Comparison of ENCODE assay signal across 20 mouse cellular contexts in the genomic region with DNA sequence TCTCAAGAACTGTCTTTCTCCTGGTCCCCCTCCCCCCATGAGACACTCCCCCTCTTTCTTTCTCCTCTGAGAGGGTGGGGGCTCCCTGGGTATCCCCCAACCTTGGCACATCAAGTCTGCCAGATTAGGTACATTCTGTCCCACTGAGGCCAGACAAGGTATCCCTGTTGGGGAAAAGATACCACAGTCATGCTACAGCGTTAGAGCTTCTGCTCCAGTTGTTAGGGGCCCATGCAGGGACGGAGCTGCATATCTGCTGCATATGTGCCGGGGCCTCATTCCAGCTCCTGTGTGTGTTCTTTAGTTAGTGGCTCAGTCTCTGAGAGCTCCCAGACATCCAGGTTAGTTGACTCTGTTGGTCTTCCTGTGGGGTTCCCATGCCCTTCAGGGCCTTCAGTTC. TPM values are rescaled to one million over a fixed set of nuclear protein-coding genes. Genes with fewer than 3 reads are reported as not detected.
"Had no signal": no experiment of that assay in that cellular context is flagged by ENCODE, and none has a peak within 500 bp of the region (broad histone marks: within the 10 kb centered on the region; RNA-seq: fewer than 3 reads in every experiment).

No protein-coding gene starts in this region.

- H3K36me3 ChIP-seq: kidney, embryonic 15.5 days; limb, embryonic 12.5 days; midbrain, embryonic 12.5 days had no signal

- H3K27me3 ChIP-seq: kidney, embryonic 15.5 days; limb, embryonic 12.5 days had no signal

- H3K4me1 ChIP-seq: limb, embryonic 12.5 days had no signal

- H3K4me2 ChIP-seq: kidney, embryonic 15.5 days; limb, embryonic 12.5 days; midbrain, embryonic 12.5 days had no signal

- H3K9me3 ChIP-seq: kidney, embryonic 15.5 days; limb, embryonic 12.5 days; midbrain, embryonic 12.5 days had no signal

- H3K4me3 ChIP-seq: kidney, embryonic 15.5 days; limb, embryonic 12.5 days; midbrain, embryonic 12.5 days had no signal

- ATAC-seq: intestine, embryonic 16.5 days had no signal

- DNase-seq: kidney, adult 2 months; kidney, postnatal 14 days; layer of hippocampus, postnatal 36 days; right cerebral cortex, adult 18-20 months; right cerebral cortex, postnatal 25 days; thymus, postnatal 36 days had no signal

- H3K27ac ChIP-seq: kidney, embryonic 15.5 days; limb, embryonic 12.5 days; midbrain, embryonic 12.5 days had no signal

- H3K9ac ChIP-seq: kidney, embryonic 15.5 days; limb, embryonic 12.5 days; midbrain, embryonic 12.5 days had no signal

RNA-seq across cellular contexts. Expression of a gene that starts 11.1 kb away (rescaled TPM):
- total RNA-seq: megakaryocyte-erythroid progenitor cell, adult 5-6 weeks had no signal

RNA-seq across cellular contexts. Expression of a gene that starts 35.7 kb away (rescaled TPM):
- total RNA-seq: layer of hippocampus, postnatal 36 days; left cerebral cortex, adult 8-10 months; left cerebral cortex, postnatal 36 days; liver, adult 2 months; megakaryocyte-erythroid progenitor cell, adult 5-6 weeks; midbrain, postnatal 0 days had no signal
- polyA plus RNA-seq: intestine, embryonic 16.5 days; kidney, adult 2 months; kidney, embryonic 15.5 days; large intestine, adult 2 months; limb, embryonic 12.5 days; liver, adult 2 months; lung, embryonic 16.5 days; midbrain, embryonic 12.5 days; midbrain, postnatal 0 days; neural tube, embryonic 14.5 days; small intestine, adult 2 months; stomach, embryonic 16.5 days had no signal

RNA-seq across cellular contexts. Expression of a gene that starts 50.9 kb away (rescaled TPM):
- total RNA-seq: megakaryocyte-erythroid progenitor cell, adult 5-6 weeks had no signal
- polyA plus RNA-seq: midbrain, embryonic 12.5 days had no signal
